Mouse (Mus musculus) layer of hippocampus, adult 8-10 months (tissue): Measurements from ENCODE around the gene Smco2. TPM values are rescaled to one million over a fixed set of nuclear protein-coding genes. Genes with fewer than 3 reads are reported as not detected.
"Not testable (repeated sequence)": the region's sequence is repeated elsewhere in the genome, so short reads cannot be mapped to it uniquely, and the experiment has no call there.

Experiments used
- DNase-seq, 2 experiments: peaks; one replicate each; pipeline ENCODE4 v3.0.0; 2022; ENCODE audit warnings: low spot score in 2 of 2
- total RNA-seq, 4 experiments: library from RNA; stranded (reverse); gene quantifications; 2 replicates each; pipeline ENCODE4 v1.2.4; 2022

Gene Smco2
- total RNA-seq, 4 experiments from 2014 or later, result not detected

DNA sequence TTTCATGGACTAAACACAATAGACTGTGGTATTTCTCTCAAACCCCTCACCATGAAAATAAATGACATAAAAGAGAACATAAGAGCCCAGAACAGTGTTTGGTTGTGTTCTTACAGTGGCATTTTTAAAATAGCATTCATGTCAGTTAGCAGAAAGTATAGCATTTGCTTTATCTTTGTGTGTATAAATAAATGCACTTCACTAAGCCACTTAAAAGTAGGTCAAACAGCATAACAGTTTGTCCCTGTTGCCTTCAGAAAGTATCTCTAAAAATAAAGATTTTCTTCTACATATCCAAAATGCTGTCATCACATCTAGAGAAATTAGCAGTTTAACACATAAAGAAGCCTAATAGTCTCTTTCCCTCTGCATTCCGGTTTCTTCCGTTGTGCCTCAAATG lies 7.5 kb downstream of the Smco2 start:
- DNase-seq, result no peak

DNA sequence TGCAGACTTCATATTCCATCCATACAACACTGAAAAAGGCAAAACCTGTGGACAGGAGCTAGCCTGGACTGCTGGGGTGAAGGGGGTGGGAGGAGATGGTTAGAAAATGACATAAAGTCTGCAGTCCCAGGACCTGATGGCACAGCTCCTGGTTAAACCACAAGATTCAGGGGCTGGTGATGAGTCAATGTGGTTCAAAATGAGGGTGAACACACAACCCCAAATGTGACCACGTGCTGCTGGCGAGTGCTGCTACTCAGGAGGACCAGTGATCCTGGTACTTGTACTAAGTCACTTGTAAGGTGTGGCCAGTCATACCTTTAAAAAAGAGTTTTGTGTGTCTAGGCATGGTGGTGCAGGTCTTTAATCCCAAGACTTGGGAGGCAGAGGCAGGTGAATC lies 13.2 kb downstream of the Smco2 start:
- DNase-seq, result no peak

DNA sequence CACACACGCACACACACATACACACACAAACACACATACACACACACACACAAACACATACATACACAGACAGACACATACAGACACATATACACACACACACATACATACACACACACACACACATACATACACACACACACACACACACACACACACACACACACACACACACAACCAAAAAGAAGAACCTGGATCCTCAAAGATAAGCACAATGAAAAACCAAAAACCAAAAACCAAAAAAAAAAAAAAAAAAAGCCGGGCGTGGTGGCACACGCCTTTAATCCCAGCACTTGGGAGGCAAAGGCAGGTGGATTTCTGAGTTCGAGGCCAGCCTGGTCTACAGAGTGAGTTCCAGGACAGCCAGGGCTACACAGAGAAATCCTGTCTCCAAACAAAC lies 14.5 kb downstream of the Smco2 start:
- not testable (repeated sequence) for DNase-seq

DNA sequence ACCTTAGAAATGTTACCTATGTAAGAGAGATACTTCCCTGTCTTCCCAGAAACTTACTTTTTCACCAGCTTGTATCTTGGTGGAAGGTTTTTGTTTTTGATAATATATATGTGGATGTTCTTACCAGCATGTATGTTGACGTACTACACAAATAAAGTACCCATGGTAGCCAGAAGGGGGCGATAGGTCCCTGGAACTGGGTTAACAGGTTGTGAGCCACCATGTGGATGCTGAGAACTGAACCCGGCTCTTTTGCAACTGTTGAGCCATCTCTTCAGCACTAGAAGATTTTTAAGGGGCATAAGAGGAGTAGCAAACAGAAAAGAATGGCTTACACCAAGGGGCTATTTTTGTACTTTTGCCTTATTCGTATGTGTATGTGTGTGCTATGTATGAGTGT lies 15.8 kb downstream of the Smco2 start:
- DNase-seq, result no peak

DNA sequence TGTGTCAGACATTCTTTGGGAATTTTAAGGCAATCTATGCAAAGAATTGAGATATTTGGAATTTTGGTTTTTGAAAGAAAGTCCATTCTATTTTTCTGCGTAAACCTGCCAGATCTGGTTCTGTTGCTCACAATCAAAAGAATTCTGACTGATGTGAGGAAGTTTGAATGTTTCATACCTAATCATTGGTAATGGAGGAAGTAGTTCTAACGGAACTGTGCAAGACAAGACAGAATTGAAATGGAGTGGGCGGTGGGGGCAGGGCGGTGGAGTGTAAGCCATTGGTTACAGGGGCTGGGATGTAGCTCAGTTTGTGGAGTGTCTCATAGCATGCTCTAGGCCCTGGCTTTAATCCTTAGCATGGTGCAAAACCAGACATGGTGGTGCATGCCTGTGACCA lies 22.1 kb downstream of the Smco2 start:
- DNase-seq, result no peak

DNA sequence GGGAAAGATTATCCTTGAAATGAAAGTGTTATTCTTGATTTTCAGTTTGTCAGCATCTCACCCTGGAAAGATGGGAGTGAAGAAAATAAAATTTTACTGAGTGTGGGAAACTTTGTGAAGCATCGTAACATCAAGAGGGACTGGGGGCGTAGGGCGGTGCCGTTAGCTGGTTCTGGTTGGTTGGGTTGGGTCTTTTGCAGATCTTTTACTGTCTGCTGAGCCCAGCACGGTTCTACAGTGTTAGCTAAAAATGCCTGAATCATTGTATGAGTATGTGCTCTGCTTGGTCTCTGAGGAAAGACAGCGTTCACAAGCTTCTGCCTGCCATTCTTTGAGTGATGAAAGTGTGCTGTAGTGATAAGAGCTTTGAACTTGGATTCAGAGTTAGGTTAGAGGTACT lies 24.5 kb downstream of the Smco2 start:
- no peak for DNase-seq

DNA sequence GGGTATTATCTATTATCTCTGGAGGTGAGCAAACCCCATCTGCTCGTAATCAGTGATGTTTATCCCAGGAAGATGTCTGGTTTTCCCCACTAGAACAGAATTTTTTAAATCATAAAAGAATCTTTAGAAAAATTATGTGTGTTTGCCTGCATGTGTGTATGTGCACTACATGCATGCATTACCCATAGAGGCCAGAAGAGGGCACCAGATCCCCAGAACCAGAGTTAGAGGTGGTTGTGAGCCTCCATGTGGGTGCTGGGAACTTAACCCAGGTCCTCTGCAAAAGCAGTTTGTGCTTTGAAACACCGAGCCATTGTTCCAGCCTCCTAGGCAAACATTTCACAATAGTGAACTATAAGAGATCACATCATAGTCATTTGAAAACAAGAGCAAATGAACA lies 26.9 kb downstream of the Smco2 start:
- no peak for DNase-seq

DNA sequence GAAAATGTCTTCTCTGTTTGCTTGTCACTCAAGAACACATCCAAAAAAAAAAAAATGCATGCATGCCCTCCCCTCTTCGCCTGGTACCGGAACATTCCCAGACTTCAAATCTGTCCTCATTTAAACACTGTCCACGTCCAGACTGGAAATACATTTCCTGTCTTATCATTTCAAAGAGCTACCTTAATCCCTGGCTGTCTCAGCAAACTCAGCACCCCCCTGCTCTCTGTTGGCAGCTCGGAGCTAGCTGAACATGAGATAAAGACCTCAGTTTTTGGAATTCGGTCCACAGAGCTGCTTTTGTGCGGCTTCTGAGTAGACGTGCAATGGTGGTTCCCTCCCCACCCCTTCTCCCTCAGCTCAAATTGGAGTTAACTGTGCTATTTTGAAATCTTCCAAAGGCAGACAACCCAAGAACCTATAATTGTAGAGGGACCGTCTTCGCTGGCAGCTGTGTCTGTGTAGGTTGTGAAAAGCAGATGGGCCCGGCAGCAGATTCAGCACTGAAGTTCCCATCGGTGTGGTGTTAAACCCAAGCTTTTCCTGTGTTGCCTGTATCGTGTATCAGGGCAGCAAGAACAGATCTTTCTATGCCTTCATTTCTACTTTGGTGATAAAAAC lies 27.6 kb downstream of the Smco2 start:
- peak; percentile 39 to 65 for DNase-seq

DNA sequence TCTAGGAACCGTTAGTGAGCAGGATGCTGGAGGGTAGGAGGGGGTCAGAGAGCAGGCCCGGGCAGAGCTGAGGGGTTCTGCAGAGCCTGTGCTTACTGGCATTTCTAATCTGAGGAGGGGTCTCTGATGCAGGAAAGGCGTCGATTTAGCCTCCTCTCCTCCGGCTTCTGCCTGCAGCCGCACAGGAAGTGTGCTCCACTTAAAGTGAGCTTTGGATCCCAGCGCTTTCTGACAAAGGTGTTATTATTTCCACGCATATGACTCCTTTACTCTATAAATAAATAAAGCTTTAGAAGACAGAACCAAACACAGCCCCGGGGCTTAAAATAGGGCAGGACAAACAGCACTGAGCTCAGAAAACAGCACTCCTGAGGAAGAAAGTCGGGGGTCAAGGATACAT lies 29.0 kb downstream of the Smco2 start:
- DNase-seq, result no peak

DNA sequence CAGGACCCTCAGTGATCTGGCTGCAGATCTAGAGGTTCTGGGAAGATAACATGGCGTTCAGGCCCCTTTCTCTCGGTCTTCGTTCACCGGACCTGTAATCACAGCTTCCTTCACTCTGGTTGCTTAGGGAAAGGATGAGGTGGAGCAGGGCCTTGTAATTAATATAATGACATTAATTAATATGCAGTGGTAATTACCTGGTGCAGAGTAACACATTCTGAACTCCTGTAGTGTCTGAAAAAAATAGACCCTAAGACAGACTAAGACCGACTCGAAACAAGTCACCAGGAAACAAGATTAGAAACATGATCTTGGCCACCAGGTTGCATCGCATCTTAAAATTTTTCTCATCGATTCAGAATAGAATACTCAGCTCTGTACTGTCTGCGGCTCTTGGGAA lies 30.0 kb downstream of the Smco2 start:
- DNase-seq, result no peak

DNA sequence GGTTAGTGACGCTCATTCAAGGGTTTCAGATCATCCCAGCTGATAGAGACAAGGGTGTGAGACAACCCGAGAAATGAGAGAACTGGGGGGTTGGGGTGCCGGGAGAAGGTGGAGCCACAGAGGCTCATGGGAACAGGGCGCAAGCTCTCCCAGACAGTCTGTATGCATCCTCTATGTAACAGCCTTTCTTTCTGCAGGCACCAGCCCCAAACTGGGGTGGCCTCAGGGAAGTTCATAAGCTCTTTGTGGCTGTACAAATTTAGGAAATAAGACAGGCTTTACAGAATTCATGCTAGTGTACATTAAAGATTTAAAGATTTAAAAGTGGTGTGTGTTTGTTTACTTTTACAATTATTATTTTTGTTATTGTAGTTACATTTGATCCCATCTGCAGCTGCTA lies 30.4 kb downstream of the Smco2 start:
- no peak for DNase-seq

DNA sequence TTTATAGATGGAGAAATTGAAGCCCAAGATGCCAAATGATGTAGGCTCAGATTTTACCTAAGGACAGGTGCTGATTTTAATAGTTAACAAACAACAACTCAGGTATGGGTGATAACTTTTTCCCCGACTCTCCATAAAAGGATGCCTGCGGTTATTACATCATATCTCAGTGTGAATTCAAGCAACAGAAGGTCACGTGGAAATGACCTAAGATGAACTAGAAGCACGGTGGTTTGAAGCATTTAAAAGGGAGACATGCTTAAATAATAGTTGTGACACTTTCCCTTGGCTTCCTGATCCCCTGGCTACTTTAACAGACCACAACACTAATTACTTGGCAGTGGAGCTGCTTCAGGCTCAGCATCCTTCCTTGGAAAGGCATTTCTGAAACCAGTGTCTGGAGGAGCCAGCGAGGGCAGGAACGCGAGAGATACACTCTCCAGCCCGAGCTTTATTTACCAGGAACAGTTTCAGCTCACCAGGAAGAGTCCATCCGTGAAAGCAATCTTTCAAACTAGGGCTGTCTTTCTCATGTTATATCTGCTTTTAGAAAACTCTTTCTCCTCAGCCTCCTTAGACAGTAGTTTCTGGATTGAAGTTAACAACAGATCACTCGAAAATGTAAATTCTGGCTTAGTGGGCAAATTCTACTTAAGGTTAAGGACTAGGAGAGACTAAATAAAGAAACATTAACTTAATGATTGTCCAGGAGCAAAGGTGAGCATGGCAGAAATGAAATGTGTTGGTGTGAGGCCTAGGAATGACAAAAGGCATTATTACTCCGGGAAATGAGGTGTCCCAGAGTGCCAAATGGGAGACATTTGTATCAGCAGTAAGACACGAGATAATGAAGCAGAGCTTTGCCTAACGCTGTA lies 32.2 kb downstream of the Smco2 start:
- DNase-seq, result no peak

DNA sequence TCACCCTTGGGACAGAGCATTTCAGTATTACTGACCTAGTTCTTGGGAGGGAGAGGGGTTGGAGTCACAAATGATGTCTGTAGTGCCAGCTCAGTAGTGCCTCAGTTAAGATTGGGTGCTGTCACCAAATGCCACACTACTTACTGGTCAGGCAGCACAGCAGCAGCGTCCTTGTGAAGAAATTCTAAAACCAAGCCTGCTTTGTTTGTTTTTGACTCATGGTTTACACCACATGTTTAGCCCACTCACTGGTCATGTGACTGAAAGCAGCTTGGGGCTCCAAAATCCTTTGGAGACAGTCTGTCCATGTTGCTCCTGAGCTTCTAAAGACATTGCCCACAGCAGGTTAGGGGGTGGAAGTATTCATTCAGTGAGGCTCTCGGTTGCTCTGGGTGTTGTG lies 33.5 kb downstream of the Smco2 start:
- DNase-seq, result peak in 1 of 2 experiments; percentile 18

DNA sequence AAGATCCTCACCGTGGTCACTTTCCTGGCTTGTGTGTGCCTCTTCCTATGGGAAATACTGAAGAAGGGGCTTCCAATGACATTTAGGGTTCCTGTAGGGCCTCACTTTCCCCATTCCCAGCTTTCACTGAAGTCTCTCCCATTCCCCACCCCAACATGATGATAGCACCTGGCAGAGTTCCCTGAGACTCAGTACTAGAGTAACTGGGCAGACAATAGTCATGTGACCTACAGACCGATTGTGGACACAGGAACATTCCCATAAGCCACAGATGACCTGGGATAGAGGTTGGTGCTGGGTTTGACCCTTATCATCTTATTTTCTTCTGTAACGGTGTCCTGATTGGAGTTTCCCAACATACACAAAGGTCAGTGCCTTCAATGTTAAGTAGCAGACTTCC lies 34.3 kb downstream of the Smco2 start:
- DNase-seq, result no peak

DNA sequence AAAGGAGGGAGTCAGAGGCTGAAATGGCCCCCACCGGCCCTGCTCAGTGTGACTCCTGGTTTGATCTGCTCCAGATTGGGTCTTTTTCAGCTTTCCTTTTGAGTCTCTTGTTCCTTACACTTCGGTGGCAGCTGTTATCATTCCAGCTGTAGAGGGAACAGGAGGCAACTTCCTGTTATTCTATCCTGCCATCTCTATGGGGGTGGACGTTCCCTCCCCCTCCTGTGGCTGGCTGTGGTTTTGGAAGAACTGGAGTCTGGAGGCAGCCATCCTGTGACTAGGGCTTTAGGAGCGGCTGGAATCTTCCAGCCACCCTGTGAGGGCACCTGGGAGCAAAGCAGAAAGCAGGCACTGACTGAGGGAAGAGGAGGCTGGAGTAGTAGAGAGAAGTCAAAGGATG lies 34.9 kb downstream of the Smco2 start:
- no peak for DNase-seq

DNA sequence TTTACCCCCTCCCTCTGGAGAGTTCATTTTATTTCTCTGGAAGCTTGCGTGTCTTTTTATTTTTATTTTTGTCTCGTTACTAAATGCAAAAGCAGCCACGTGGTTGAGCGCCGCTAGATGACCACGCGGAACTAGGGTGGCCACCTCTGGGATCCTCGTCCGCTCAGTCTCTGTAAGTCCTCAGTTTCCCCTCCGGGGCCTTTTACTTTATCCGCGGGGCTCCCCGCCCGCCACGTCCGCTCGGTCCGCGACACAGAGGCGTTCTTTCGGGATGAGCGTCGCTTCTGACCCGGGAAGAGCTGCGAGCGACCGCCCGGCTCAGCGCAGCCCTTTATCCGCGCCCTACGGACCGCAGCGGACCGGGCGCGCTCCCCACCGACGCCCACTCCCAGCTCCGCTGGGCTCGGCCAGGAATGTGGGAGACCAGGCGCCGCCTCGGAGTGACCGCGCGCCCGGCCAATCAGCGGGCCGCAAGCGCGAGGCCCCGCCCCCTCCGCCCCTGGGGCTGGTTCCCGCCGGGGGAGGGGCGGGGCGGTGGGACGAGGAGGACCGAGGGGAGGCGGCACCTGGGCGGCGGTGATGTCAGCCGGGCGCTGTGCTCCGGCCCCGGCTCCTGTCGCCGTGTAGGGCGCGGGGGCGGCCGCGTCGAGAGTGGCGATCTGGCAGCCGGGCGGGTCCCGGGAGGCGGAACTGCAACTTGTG lies 38.2 kb downstream of the Smco2 start, which contains the start of gene Ppfibp1:
Ppfibp1 (plus strand) TSS at position 530 of the 702 bp plus-strand sequence.
- peak; percentile 80 to 89 for DNase-seq

DNA sequence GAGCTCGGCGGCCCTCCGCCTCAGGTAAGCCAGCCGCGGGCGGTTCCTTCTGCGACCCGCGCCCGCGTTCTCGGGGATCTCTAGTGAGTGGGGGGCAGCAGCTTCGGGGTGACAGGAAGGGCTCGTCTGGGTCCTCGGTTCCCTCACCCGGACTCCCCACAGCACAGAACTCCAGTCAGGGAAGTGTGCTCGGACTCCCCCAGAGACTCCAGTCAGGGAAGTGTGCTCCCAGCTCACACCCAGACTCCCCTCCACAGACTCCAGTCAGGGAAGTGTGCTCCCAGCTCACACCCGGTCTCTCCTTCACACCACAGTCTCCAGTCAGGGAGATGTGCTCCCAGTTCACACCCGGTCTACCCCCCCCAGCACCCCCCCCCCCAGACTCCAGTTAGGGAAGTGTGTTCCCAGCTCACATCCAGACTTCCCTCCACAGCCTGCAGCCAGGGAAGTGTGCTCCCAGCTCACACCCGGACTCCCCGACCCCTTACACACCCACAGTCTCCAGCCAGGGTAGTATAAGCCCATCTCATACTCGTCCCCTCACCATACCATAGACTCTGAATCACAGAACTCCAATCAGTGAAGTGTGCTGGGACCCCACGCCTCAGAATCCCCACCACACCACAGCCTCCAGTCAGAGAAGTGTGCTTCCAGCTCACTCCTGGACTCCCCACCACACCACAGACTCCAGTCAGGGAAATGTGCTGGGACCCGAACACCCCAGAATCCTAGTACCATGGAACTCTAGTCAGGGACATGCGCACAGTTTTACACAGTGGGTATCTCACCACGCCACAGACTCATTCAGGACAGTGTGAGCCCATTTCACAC lies 39.0 kb downstream of the Smco2 start:
- DNase-seq, result no peak

DNA sequence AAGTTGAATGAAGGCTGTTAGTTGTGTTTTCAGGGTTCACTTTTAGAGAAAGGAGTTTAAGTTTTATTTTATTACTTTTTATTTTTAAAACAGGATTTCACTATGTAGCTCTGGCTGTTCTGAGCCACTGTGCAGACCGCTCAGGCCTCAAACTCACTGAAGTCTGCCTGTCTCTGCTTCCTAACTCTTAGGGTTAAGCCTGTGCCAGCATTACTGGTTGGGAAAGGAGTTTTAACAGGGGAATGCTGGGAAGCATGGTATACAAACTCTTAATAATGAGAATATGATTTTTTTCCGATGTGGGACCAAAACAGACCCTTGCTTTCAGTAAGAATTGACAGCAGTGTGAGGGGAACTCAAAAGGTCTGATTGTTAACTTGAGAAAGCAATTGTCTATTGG lies 40.3 kb downstream of the Smco2 start:
- DNase-seq, result no peak

DNA sequence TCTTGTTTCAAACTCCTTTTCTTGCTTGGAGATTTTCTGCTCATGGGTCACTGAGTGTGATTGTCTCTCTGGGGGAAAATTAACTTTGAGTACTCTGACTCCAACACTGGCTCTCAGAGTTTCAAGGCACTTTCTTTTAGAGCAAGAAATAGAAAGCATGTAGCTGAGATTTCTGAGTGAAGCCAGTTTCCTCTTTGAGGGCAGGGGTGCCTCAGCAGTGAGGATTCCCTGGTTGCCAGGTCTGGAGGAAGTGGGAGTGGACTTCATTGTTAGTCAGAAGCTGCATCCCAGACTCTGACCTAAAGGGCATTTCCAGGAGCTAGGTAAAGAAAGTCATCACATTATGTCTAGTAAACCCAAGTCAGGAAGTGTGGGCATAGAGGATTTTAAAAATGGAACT lies 40.7 kb downstream of the Smco2 start:
- no peak for DNase-seq

DNA sequence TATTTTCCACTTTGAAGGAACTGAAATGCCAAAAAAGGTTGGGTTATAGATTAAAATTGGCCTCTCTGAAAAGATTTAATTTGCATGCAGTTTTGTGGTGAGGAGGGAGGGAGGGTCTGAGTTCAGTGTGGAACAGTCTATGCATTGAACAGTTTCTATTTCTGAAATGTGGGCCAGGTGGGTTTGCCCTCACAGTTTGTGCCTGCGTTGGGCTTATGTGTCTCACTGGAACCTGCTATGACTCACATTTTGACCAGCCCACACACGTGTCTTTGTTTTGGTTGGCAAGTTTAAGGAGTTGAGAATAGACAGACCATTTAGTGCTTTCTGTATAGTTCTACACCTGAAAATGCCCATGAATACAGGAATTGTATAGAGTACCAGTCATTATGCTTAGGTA lies 44.0 kb downstream of the Smco2 start:
- no peak for DNase-seq

DNA sequence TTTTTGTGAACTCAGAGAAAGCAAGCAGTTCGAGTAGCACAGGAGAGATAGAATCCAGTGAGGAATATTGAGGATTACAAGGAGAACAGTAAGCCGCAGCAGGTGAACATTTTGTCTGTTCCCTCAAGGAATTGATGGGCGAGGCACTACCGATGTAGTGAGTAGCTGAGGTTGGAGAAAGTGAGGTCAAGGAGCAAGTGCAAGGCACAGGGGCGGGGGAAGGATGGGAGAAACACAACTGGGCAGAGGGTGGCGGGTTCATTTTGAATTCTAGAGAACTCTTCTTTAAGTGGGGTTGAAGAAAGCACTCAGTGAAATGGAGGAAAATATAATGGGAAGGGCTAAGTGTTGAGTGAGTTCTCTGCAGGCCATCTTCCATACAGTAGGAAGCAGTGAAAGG lies 48.8 kb downstream of the Smco2 start:
- DNase-seq, result no peak

DNA sequence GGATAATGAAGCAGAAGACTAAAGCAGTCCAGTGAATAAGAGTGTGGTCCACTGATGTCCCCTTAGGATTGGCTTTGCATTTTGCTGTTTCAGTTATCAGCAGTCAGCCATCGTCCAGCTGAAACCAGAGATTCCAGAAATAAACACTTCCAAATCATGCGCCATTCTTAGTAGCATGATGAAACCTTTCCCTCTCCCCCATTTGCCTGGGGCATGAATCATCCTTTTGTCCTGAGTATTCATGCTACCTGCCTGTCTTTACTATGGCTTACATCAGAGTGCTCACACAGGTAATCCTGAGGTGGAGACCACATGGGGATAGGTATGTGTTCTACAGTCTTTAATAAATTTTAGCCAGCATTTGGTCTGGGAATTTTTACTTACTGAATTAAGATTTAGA lies 49.7 kb downstream of the Smco2 start:
- no peak for DNase-seq
